Mouse (Mus musculus): ENCODE data around the gene Sesn2.
A peak's percentile ranks its signal among the peaks of the same experiment; 100 is the strongest.
"Not testable (repeated sequence)": the region's sequence is repeated elsewhere in the genome, so short reads cannot be mapped to it uniquely, and the experiment has no call there.

Gene Sesn2

DNA sequence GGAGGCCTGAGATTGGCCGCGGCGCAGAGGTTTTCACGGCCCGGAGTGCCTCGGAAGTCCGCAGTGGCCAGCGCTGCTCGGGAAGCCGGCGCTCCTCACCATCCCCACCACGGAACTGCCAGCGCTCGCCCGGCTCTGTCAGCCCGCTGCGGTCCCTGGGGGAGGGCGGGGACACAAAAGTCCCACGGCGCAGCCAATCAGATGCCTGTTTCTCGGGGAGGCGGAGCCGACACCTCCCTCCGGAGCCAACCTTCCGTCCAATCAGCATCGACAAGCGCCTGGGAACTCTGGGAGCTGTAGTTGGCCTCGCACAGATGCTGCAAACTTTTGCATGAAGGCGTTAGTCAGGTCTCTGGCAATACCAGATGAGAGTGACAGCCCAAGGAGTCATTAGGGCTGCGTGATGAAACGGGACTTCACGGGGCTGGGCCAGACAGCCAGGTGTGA is at the start of gene Sesn2:
Gene Sesn2, minus strand, starts transcription at position 150 of the 447 bp plus-strand sequence.
- DNase-seq, result peak; percentile 98

DNA sequence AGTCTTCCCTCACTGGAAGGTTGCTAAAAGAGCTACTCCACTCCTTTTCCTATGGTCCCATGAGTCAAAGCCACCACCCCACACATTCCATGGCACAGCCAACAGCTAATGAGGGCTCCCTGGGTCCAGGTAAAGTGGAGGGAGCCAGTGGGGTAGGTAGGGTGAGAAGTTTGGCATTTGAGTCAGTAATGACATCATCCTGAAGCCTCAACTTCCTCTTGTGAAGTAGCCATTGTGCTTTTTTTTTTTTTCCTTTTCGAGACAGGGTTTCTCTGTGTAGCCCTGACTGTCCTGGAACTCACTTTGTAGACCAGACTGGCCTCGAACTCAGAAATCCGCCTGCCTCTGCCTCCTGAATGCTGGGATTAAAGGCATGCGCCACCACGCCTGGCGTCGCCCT is 45.2 kb upstream of the Sesn2 start:
- not testable (repeated sequence) for DNase-seq

DNA sequence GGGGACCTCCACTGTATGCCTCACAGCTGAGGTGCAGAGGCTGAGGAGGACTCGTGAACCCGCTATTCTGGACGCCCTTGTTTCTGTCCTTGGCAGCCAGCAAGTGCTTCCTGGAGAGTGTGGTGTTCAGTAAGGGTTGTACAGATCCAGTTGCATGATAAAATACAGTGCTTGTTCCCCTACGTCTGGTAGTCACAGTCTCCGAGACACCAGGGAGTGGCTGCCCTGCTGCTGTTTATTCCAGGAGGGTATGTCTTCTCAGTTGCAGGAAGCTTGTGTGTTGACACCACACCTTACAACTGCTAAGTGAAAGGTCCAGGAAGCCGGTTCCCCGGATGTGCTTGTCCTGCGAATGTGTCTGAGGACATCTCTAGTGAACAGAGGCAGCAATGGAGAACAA is 44.4 kb upstream of the Sesn2 start:
- no peak for DNase-seq

DNA sequence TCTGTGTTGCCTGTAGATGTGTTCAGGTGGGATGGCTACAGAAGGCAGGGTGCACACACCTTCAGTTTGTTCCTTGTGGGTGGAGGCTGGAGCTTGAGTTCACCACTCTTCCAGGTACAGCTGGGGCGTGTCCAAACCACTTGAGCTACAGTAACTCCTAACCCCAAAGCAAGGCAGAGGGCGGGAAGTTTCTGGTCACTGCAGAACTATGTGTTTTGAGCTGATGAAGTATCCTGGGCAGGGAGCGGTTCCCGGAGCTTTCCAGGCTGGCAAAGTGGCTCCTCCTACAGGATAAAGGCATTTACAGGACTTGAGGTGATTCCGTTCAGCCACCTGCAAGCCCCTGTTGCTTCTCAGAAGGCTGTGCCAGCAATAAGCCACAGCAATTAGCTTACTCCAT is 43.9 kb upstream of the Sesn2 start:
- DNase-seq, result no peak

DNA sequence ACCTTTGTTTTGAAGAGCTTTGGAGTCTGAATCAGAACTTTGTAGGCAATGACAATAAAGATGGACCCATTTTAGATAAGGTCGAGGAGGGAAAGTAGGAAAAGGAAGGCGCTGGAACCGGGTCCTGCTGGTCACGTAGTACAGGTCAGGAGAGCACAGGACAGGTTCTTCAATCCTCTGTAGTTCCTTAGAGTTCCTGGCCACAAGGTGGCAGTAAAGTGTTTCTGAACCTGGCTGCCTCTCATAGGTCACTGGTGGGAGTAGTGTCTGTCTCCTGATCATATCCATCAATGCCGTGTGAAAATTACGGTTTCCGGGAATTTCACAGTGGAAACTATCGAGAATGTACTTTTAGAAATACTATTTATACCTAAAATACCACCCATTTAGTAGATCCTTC is 35.5 kb upstream of the Sesn2 start:
- peak; percentile 73 for DNase-seq

DNA sequence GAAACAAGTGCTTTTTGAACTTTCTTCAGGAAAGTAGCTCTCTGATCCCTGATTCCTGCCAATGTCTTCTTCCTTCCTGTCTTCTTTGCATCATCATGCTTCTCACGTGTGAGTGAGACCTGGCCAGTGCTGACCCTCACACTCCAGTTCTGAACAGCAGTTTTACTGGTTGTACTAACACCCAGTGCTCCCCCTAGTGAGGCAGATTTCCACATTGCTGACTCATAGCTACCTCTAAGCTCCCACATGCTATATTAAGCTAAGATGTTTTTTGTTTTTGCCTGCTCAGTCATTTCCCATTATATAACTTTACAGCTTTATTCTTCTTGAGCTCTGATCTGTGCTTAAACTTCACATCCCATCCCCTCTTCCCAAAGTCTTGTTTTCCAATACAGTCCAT is 32.4 kb upstream of the Sesn2 start:
- DNase-seq, result peak; percentile 48

DNA sequence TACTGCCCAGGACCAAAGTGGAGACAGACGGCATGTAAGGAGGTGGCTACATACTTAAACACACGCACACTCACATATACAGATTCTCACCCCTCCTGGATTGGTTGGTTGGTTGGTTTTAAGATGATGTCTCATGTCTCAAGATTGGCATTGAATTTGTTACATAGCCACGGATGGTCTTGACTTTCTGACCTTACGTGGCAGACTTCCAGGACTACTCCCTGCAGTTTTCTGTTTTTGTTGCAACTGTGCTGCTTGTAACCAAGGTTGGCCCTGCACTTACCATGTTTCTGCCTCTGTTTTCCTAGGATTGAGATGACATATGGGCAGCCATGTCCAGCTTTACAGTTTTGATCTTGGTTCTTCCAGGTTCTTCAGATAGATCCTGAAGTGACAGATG is 31.1 kb upstream of the Sesn2 start:
- no peak for DNase-seq

DNA sequence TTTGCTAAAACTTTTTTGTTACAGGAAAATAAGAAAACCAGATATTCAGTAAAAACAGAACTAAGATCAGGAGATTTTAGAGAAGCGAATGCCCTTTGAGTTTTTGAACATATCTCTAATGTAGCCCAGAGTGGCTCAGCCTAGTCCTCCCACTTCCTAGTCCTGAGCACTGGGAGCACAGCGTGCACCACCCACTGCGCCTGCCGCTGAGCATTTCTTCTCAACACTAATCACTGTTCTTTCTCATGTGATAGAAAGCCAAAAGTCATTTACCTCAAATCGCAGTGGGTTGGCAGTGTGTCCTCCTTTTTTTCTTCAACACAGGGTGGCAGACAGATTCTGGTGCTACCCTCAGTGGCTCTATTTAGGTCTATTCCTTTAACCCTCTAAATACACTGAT is 29.2 kb upstream of the Sesn2 start:
- DNase-seq, result no peak

DNA sequence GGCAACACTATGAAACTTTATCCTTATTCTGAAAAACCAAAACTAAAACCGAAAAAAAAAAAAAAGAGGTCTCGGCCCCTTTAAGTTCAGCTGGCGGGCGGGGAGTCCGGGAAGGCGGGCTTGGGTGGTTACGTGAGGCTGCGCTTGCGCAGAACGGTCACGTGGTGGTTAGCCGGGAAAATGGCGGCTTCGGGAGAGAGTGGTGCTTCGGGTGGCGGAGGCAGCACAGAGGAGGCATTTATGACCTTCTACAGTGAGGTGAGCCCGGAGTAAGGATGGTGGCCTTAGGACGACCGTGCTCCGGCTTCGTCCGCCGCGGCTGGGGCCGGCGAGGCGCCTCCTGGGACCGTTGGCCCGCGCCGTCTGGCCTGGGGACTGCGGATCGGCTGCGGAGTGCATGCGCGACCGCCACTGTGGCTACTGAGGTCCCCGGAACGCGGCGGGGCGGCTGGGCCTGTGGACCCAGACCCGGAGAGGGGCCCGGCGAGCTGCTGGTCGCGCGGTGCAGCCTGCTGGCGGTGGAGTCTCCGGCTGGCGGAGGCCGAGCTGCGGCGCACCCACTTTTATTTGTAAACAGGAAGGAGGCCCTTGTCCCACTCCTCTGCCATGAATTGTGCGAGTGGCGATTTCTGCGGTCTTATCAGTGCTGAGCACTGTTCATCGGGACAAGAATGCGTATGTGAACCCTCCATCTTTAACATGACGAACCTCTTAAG is 25.3 kb upstream of the Sesn2 start, which contains the start of gene Dnajc8:
Gene Dnajc8, plus strand, starts transcription at position 145 of the 716 bp plus-strand sequence.
- DNase-seq, result peak; percentile 92

DNA sequence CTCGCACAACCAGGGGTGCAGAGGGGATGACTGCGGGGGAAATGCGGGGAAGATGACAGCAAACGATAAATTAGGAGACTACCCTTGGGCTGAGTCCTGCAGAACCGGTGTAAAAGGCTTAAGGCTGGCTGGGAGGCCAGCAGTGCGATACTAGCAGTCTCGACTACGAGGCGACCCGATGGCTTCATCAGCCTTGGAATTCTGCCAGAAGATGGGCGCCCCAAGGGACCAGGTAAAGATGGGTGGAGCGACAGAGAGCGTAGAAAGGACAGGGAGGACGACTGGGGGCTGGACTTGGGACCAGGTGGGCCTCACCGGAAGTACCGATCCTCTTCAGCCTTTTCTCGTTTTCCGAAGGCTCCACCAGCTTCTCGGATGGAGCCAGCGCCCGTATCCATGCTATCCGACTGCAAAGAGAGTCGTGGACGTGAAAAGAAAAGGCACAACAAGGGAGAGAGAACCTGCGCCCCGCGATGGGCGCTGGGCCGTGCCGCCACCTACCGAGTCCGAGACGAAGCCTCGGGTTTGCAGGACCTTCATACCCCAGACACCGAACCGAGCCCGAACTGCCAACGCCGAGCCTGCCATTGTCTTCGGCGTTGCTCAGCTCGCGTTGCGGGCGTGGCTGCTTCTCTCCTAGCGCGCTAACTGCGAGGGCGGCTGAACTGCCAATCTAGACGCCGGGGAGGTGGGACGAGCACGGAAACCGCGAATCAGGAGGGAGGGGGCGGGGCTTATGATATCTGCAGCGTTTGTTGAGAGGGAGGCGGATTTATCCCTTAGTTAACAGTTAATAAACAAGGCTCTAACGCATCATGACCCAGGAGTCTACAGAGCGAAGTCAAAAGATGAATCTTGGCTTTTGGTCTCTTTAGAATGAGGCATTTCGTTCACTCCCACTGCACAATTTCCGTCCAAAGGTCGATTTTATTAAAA is 22.9 kb upstream of the Sesn2 start, which contains the start of gene Atpif1:
Gene Atpif1, minus strand, starts transcription at position 679 of the 936 bp plus-strand sequence.
- peak; percentile 92 for DNase-seq

DNA sequence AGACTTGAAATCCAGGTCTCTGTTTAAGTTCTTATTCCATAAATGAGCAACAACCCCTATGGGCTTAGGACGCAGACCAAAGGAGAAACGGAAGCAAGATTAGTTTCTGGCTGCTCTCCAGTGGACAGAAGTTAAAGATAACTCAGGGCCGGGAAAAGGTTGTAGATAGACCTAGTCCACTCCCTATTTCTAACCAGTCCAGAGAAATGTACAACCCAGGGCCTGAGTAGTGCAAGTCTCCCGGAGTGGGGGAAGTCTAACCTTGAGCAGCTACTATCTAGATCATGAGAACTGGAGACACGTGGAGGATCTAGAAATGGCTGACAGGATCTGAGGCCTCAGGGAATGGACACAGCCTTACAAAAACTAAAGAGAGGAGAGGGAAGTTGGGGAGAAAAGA is 22.2 kb upstream of the Sesn2 start:
- DNase-seq, result no peak

DNA sequence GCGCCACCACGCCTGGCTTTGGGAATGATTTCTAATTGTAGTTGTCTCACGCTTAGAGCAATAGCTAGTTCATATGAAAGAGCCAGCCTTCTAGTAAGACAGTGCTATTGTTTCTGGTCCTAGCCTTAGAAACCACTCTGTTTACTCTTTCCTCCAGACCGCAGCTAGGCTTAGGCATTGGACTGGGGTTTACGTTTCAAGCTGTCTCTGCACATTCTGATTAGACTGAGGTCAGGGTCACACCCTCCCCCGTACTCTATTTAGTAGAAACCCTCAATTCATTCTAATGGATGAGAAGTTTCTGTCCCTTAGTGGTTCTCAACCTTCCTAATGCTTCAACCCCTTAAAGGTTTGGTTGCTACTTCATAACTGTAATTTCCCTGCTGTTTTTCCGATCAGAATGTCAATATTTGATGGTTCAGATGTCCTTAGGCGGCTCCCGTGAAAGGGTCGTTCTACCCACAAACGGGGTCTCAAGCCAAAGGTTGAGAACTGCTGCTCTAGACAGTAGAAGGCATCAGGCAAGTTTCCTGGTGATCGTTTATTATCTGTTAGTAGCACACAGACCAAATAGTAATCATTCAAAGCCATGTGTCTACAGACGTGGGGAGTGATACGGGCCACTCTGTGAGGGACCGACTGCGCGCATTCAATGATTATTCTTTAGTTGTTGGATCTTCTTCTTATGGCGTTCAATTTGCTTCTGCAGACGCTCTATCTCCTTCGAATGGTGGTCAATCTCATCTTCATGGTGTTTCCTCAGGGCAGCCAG is 19.9 kb upstream of the Sesn2 start:
- DNase-seq, result no peak

DNA sequence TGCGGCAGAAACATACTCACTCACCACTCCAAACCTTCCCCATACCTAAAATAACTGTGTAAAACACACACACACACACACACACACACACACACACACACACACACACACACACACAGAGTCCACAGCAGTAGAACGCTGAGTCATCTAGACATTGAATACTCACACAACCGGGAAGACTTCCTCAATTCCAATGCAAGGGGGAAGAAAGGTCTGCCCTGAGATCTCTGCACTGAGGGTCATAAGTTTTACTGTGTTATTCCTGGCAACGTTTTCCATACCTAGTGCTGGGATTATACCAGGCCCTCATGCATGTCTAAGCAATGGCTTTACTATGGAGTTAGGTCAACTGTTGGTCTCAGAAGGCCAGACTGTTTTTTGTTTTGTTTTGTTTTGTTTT is 19.0 kb upstream of the Sesn2 start:
- no peak for DNase-seq

DNA sequence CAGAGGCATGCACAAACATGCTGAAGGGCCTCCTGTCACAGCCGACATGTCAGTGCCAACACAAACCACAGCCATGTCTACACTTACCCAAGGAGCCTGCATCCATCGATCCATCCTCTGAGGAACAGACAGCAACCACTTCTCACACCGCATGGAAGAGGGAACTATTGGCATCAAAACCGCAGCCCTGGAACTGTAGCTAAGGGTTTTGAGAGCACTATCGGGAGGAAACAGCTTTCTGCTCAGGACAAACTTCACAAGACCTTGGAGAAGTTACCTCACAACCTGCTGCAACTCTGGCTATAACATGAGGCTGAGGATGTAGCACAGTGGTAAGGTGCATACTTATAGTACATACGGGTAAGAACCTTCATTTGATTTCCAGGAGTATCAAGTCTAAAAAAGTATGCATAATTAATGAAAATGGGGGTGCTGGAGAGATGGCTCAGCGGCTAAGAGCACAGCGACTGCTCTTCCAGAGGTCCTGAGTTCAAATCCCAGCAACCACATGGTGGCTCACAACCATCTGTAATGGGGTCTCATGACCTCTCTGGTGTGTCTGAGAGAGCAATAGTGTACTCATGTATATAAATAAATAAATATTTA is 17.7 kb upstream of the Sesn2 start:
- no peak for DNase-seq

DNA sequence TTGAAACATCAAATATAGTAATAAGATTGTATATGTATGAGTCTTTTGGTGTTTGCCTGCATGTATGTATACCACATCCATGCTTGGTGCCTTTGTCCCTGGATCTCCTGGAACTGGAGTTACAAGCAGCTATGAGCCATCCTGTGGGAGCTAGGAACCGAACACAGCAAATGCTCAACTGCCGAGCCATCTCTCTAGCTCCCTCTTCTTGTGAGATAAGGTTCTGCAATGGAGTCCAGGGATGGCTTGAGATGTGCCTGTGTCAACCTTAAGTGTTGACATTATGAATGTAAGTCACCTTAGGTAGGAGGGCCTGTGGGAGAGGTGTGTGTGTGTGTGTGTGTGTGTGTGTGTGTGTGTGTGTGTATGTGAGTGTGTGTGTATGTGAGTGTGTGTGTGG is 16.4 kb upstream of the Sesn2 start:
- no peak for DNase-seq

DNA sequence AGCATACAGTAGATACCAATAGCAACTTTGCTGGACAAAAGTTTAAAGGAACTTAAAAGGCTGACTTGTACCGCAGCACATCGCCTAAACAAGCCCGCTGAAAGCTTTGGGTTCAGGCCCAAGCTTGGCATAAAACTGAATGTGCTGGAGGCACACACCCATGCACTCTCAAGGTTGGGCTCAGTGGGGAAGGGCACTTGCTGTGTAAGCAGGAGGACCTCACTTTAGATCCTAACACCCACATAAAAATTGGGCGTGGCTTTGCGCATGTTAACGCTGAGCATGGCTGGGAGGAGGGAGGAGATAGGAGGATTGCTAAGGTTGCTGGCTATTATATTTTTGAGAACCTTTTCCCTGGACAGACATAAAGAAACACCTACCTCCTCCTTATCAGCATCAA is 14.5 kb upstream of the Sesn2 start:
- DNase-seq, result no peak

DNA sequence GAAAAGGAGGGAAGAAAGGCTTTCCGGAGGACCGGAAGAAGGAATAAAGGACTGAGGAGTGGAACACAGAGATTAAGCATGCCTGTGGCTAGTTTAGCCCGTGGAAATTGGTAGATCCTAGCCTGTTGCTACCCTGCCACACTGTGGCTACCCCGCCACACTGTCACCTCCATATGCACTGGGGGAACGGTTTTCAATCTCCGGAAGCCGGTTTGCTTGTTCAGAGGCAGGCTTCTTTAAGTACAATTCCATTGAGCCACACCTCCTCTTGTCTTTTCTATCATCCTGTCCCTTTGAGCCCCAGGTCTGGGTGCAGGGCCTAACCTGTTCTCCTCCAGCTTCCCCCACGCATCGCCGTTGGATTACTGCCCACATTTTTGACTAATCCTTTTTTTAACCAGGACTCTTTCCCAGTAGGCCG is 14.0 kb upstream of the Sesn2 start:
- no peak for DNase-seq

DNA sequence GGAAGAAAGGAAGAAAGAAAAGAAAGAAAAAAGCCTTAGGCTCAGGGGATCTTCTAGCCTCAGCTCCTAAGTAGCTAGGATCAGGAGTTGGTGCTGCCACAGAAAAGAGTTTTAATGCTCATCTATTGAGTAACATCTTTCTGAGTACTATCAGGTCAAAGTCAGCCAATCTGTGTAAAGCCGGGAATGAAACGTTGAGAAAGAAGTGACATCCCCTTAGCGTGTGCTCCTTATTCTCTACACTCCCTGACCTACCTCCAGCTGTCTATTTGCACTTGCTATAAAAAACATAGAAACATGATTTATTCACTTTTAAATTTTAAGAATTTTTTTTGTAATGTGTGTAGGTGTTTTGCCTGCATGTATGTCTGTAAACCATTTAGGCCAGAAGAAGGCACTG is 8.9 kb upstream of the Sesn2 start:
- no peak for DNase-seq

DNA sequence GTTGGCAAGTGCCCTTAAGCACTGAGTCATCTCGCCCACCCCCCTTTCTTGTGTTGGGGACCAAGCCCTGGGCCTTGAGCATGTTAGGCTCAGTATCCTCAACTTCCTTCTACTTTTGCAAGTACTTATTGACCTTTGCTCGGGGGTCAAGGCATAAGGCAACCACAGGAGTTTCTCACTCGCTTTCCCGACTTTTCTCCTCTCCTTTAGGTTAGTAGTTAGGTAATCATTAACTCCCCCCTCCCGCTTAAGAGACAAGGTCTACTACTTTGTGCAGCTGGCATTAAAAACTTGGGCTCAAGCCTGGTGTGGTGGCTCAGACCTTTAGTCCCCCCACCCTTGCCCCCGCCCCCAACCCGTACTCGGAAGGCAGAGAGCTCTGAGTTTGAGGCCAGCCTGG is 7.8 kb upstream of the Sesn2 start:
- DNase-seq, result no peak

DNA sequence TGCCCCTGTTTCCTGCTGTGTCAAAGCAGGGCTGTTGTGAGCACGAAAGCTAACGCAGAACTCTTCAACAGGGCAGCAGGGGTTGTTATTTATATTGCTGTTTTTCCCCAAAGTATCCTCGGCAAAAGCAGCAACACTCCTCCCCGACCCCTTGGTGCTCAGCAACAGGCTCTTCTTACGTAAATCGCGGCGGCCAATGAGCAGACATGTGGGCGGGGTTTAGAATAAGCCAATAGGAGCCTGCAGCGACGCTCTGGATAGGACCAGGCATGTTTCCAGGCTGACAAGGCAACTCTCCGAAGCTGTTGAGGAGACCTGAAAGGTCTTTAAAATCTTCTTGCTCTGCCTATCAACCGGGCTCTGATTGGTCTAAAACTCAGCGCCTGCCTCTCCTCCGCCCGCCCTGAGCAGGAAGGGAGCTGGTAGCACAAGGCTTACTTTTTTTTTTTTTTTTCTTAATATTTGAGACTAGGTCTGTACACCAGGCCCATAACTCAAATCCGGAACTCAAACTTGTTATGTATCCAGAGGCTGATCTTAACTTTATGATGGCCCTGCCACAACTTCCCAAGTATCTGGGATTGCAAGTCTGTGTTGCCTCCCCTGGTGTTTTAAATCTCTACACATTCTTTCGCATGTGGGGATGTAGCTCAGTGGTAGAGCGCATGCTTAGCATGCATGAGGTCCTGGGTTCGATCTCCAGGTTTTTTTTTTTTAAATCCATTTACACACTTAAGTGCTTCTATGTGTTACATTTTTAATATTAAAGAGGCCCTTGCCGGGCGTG is 5.3 kb upstream of the Sesn2 start:
- DNase-seq, result peak; percentile 98

DNA sequence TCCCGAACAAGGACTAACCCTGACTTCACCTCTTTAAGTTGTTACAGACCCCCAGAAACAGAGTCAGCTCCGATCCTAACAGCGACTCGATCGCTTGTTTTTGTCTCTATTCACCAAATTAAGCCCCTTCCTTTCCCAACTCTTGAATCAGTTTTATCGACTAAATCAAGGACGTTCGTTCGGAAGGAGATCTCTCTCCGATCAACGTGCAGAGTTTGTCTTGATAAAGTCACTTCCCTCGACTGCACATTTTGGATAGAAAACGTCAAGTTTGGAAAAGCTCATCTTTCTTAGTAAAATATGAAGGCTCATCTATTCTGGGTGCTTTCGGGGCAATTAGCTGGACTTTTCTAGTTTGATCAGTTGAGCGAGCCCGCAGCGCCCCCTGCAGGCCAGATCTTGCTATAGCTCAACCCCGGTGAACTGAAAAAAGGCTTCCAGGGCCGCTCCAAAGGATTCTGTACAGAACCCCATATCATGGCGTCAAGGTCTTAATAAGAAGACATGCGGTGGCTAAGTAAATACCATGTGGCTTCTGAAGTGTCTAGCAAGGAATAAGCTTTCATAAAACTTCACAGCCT is 4.3 kb upstream of the Sesn2 start:
- peak; percentile 60 for DNase-seq

Data from layer of hippocampus, adult 9-11 months (tissue).